Mouse (Mus musculus) embryonic facial prominence, embryonic 12.5 days (tissue): ENCODE results near the gene Iqschfp. TPM values are rescaled to one million over a fixed set of nuclear protein-coding genes. Genes with fewer than 3 reads are reported as not detected.

ENCODE experiments used
- ATAC-seq: fragments of 200-750 bp; cut with Nextera tagmentation; 2 replicates; pipeline ENCODE4 v1.8.0; 2017; ENCODE audit not compliant: insufficient number of reproducible peaks, insufficient read depth, low FRiP score, low TSS enrichment
- H3K27ac ChIP-seq: fragments of 300-500 bp; sonication (generic); 2 replicates; pipeline ENCODE4 v1.5.1; 2016; ENCODE audit warnings: mild to moderate bottlenecking
- H3K27me3 ChIP-seq: fragments of 300-500 bp; sonication (generic); 2 replicates; pipeline ENCODE4 v1.6.1; 2016; ENCODE audit warnings: mild to moderate bottlenecking, moderate library complexity
- H3K36me3 ChIP-seq: fragments of 300-500 bp; sonication (generic); 2 replicates; pipeline ENCODE4 v1.6.1; 2016; ENCODE audit warnings: mild to moderate bottlenecking
- H3K4me1 ChIP-seq: fragments of 300-500 bp; sonication (generic); 2 replicates; pipeline ENCODE4 v1.6.1; 2016
- H3K4me2 ChIP-seq: fragments of 300-500 bp; sonication (generic); replicated peaks from 2 replicates; pipeline ENCODE4 v1.6.1; 2016; ENCODE audit warnings: mild to moderate bottlenecking, moderate library complexity
- H3K4me3 ChIP-seq: fragments of 300-500 bp; sonication (generic); 2 replicates; pipeline ENCODE4 v1.5.1; 2016; ENCODE audit warnings: mild to moderate bottlenecking
- H3K9ac ChIP-seq: fragments of 300-500 bp; sonication (generic); 2 replicates; pipeline ENCODE4 v1.6.1; 2016; ENCODE audit warnings: mild to moderate bottlenecking, moderate library complexity
- H3K9me3 ChIP-seq: fragments of 300-500 bp; sonication (generic); 2 replicates; pipeline ENCODE4 v1.6.1; 2016; ENCODE audit warnings: mild to moderate bottlenecking, moderate library complexity
- WGBS: fragments of 180-500 bp; shearing (Covaris S2); methylation state at CpG from one replicate; pipeline ENCODE4 v1.1.7; 2016; 5-methylcytosine and 5-hydroxymethylcytosine counted together
- polyA plus RNA-seq: library from polyadenylated mRNA; unstranded; fragments of >200 nt; fragmentation: Nextera tagmentation; extraction: Ambion mirVana; gene quantifications from 2 replicates; pipeline ENCODE4 v1.2.1, GENCODE M21; 2016

Gene Iqschfp
- polyA plus RNA-seq, 1 experiment from 2014 or later: 0.13 TPM

GRCm38 (mm10) chr3:68412262-68412661 is 520.2 kb downstream of the Iqschfp start:
- Histone ChIP-seq H3K9ac (no peak overlapping the region), H3K4me3 (no peak overlapping the region), H3K27me3 (no peaks in the 10 kb centered on the region), H3K36me3 (no peaks in the 10 kb centered on the region), H3K4me1 (no peaks in the 10 kb centered on the region), H3K27ac (no peak overlapping the region), H3K9me3 (no peaks in the 10 kb centered on the region), H3K4me2 (no peak overlapping the region)
- no peak for ATAC-seq
- whole genome bisulfite sequencing: 77% methylated on average over 3 of the region's 3 CpGs

GRCm38 (mm10) chr3:68419792-68420191 is 527.8 kb downstream of the Iqschfp start:
- Histone ChIP-seq H3K27ac (no peak overlapping the region), H3K9me3 (no peaks in the 10 kb centered on the region), H3K4me2 (no peak overlapping the region), H3K4me3 (no peak overlapping the region), H3K4me1 (no peaks in the 10 kb centered on the region), H3K36me3 (no peaks in the 10 kb centered on the region), H3K9ac (no peak overlapping the region), H3K27me3 (no peaks in the 10 kb centered on the region)
- 84% methylated on average over 4 of the region's 4 CpGs for WGBS
- ATAC-seq: no peak

GRCm38 (mm10) chr3:68420927-68421326 is 528.9 kb downstream of the Iqschfp start:
- Histone ChIP-seq H3K4me1 (no peaks in the 10 kb centered on the region), H3K4me2 (no peak overlapping the region), H3K9ac (no peak overlapping the region), H3K27ac (no peak overlapping the region), H3K27me3 (no peaks in the 10 kb centered on the region), H3K9me3 (no peaks in the 10 kb centered on the region), H3K4me3 (no peak overlapping the region), H3K36me3 (no peaks in the 10 kb centered on the region)
- WGBS: 80% methylated on average over 2 of the region's 2 CpGs
- ATAC-seq: no peak

- ATAC-seq: no peak
- WGBS: 86% methylated on average over 2 of the region's 2 CpGs
- H3K4me2 ChIP-seq: no peak overlapping the region
- H3K9me3 ChIP-seq: no peaks in the 10 kb centered on the region
- H3K9ac ChIP-seq: no peak overlapping the region
- no peaks in the 10 kb centered on the region for H3K4me1 ChIP-seq
- no peaks in the 10 kb centered on the region for H3K36me3 ChIP-seq
- no peak overlapping the region for H3K27ac ChIP-seq
- H3K4me3 ChIP-seq: no peak overlapping the region
- no peaks in the 10 kb centered on the region for H3K27me3 ChIP-seq
These were observed 529.8 kb downstream of the Iqschfp start for GRCm38 (mm10) chr3:68421849-68422248.

- 81% methylated on average over 5 of the region's 5 CpGs for WGBS
These were observed 536.0 kb downstream of the Iqschfp start for GRCm38 (mm10) chr3:68428081-68428480.

GRCm38 (mm10) chr3:68434435-68434834 is 542.4 kb downstream of the Iqschfp start:
- no peaks in the 10 kb centered on the region for H3K36me3 ChIP-seq
- H3K9me3 ChIP-seq: no peaks in the 10 kb centered on the region
- no peak for ATAC-seq
- 44% methylated on average over 7 of the region's 7 CpGs for WGBS
- H3K27ac ChIP-seq: no peak overlapping the region
- H3K4me2 ChIP-seq: no peak overlapping the region
- H3K4me1 ChIP-seq: no peaks in the 10 kb centered on the region
- no peak overlapping the region for H3K4me3 ChIP-seq
- H3K9ac ChIP-seq: no peak overlapping the region
- H3K27me3 ChIP-seq: no peaks in the 10 kb centered on the region

More at GRCm38 (mm10) chr3:68428081-68428480, 536.0 kb downstream of the Iqschfp start:
- no peaks in the 10 kb centered on the region for H3K4me1 ChIP-seq
- H3K9ac ChIP-seq: no peak overlapping the region
- no peak overlapping the region for H3K27ac ChIP-seq
- H3K4me2 ChIP-seq: no peak overlapping the region
- no peaks in the 10 kb centered on the region for H3K36me3 ChIP-seq
- H3K4me3 ChIP-seq: no peak overlapping the region
- H3K9me3 ChIP-seq: no peaks in the 10 kb centered on the region
- ATAC-seq: no peak
- no peaks in the 10 kb centered on the region for H3K27me3 ChIP-seq

GRCm38 (mm10) chr3:68434897-68435296 is 542.9 kb downstream of the Iqschfp start:
- Histone ChIP-seq H3K27me3 (no peaks in the 10 kb centered on the region), H3K9me3 (no peaks in the 10 kb centered on the region), H3K36me3 (no peaks in the 10 kb centered on the region), H3K9ac (no peak overlapping the region), H3K27ac (no peak overlapping the region), H3K4me2 (no peak overlapping the region), H3K4me1 (no peaks in the 10 kb centered on the region), H3K4me3 (no peak overlapping the region)
- 68% methylated on average over 2 of the region's 2 CpGs for WGBS
- ATAC-seq: no peak

GRCm38 (mm10) chr3:68448480-68448879 is 556.4 kb downstream of the Iqschfp start:
- no peak overlapping the region for H3K9ac ChIP-seq
- H3K36me3 ChIP-seq: no peaks in the 10 kb centered on the region
- H3K4me1 ChIP-seq: peaks cover 4% of the 10 kb centered on the region; the same call in 1 of the 2 replicates
- H3K4me2 ChIP-seq: no peak overlapping the region
- H3K27me3 ChIP-seq: no peaks in the 10 kb centered on the region
- no peak overlapping the region for H3K27ac ChIP-seq
- WGBS: 87% methylated on average over 2 of the region's 2 CpGs
- ATAC-seq: no peak
- no peaks in the 10 kb centered on the region for H3K9me3 ChIP-seq
- no peak overlapping the region for H3K4me3 ChIP-seq

- no peak overlapping the region for H3K9ac ChIP-seq
- 100% methylated on average over 1 of the region's 1 CpGs for WGBS
- H3K9me3 ChIP-seq: no peaks in the 10 kb centered on the region
- H3K4me2 ChIP-seq: no peak overlapping the region
- no peak overlapping the region for H3K27ac ChIP-seq
- no peak overlapping the region for H3K4me3 ChIP-seq
- H3K36me3 ChIP-seq: no peaks in the 10 kb centered on the region
- no peak for ATAC-seq
- peaks cover 8% of the 10 kb centered on the region; the same call in 1 of the 2 replicates for H3K4me1 ChIP-seq
- H3K27me3 ChIP-seq: no peaks in the 10 kb centered on the region
These were observed 559.6 kb downstream of the Iqschfp start for GRCm38 (mm10) chr3:68451634-68452033.

- H3K9me3 ChIP-seq: no peaks in the 10 kb centered on the region
- peak overlapping the region; percentile 24; the same call in 1 of the 2 replicates for H3K9ac ChIP-seq
- no peaks in the 10 kb centered on the region for H3K36me3 ChIP-seq
- no peaks in the 10 kb centered on the region for H3K27me3 ChIP-seq
- H3K4me3 ChIP-seq: no peak overlapping the region
- no peak overlapping the region for H3K27ac ChIP-seq
- no peak for ATAC-seq
- WGBS: 9% methylated on average over 5 of the region's 5 CpGs
- H3K4me2 ChIP-seq: peak overlapping the region; percentile 32; the same call in 1 of the 2 replicates
- H3K4me1 ChIP-seq: peaks cover 8% of the 10 kb centered on the region; the same call in 1 of the 2 replicates
These were observed 561.2 kb downstream of the Iqschfp start for GRCm38 (mm10) chr3:68453266-68453665.

GRCm38 (mm10) chr3:68453719-68454455 is 561.9 kb downstream of the Iqschfp start:
- no peaks in the 10 kb centered on the region for H3K36me3 ChIP-seq
- peaks cover 8% of the 10 kb centered on the region; the same call in 1 of the 2 replicates for H3K4me1 ChIP-seq
- WGBS: 21% methylated on average over 10 of the region's 10 CpGs
- H3K27ac ChIP-seq: no peak overlapping the region
- peak overlapping the region; percentile 32; the same call in 1 of the 2 replicates for H3K4me2 ChIP-seq
- no peak for ATAC-seq
- no peaks in the 10 kb centered on the region for H3K9me3 ChIP-seq
- H3K4me3 ChIP-seq: no peak overlapping the region
- H3K9ac ChIP-seq: no peak overlapping the region
- H3K27me3 ChIP-seq: no peaks in the 10 kb centered on the region

GRCm38 (mm10) chr3:68466643-68467042 is 574.6 kb downstream of the Iqschfp start:
- H3K27me3 ChIP-seq: no peaks in the 10 kb centered on the region
- H3K4me1 ChIP-seq: peaks cover 17% of the 10 kb centered on the region
- no peak overlapping the region for H3K9ac ChIP-seq
- H3K4me2 ChIP-seq: no peak overlapping the region
- H3K27ac ChIP-seq: no peak overlapping the region
- no peak for ATAC-seq
- H3K36me3 ChIP-seq: no peaks in the 10 kb centered on the region
- H3K4me3 ChIP-seq: no peak overlapping the region
- WGBS: 24% methylated on average over 5 of the region's 5 CpGs
- H3K9me3 ChIP-seq: no peaks in the 10 kb centered on the region
